In the genomic region with DNA sequence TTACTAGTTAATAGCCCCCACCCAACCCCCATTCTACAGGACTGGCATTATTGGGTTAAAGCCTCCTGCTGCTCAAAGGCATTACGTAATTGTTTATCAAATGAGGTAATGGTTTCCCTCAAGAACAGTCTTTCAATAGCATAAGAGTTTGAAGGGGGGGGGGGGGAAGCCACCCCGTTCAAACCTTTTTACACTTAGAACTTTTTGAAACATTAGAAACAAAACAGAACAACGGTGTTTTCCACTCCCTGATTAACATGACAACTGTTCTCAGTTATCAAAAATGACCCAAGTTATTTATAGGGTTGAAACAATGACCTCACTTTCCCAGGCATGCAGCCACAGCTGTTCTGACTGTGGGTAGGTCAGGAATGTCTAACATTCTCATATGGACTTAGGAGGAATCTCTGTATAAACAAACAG, we compare ENCODE assay signal across 12 mouse cellular contexts. TPM values are rescaled to one million over a fixed set of nuclear protein-coding genes. Genes with fewer than 3 reads are reported as not detected.
DNase-seq lines count a peak whose midpoint lies in the region; ATAC-seq lines count a peak whose summit lies in the region.
"Had no signal": no experiment of that assay in that cellular context is flagged by ENCODE, and none has a peak within 500 bp of the region (broad histone marks: within the 10 kb centered on the region; RNA-seq: fewer than 3 reads in every experiment).

No protein-coding gene starts in this region.

- no peak overlapping the region for H3K4me3 ChIP-seq in heart, embryonic 12.5 days
- H3K4me3 ChIP-seq in hindbrain, embryonic 11.5 days (ENCODE audit: low read depth, low read length) = no peak overlapping the region
- H3K4me3 ChIP-seq: liver, embryonic 13.5 days had no signal

- H3K9me3 ChIP-seq in heart, embryonic 12.5 days (replicated peaks) = no peaks in the 10 kb centered on the region
- H3K9me3 ChIP-seq in hindbrain, embryonic 11.5 days (ENCODE audit: control insufficient read depth, low read length) = no peaks in the 10 kb centered on the region
- H3K9me3 ChIP-seq: liver, embryonic 13.5 days had no signal

- WGBS in heart, embryonic 12.5 days = 14% methylated on average over 3 of the region's 3 CpGs
- 69% methylated on average over 3 of the region's 3 CpGs for WGBS in hindbrain, embryonic 11.5 days

- no peak overlapping the region for H3K9ac ChIP-seq in heart, embryonic 12.5 days
- H3K9ac ChIP-seq in hindbrain, embryonic 11.5 days (ENCODE audit: low read depth, low read length) = no peak overlapping the region
- H3K9ac ChIP-seq: liver, embryonic 13.5 days had no signal

- 0 out of 2 replicates have a peak overlapping the region, but pooled peaks have one; percentile 31 for H3K4me2 ChIP-seq in heart, embryonic 12.5 days
- H3K4me2 ChIP-seq in hindbrain, embryonic 11.5 days (replicated peaks; ENCODE audit: low read depth, low read length) = no peak overlapping the region
- H3K4me2 ChIP-seq: liver, embryonic 13.5 days had no signal

- DNase-seq in heart, adult 11 months = peak; percentile 96
- DNase-seq in heart, postnatal 25 days (ENCODE audit: low spot score) = no peak
- peak; percentile 66 for DNase-seq in NIH3T3 (ENCODE audit: low read depth)
- peak; percentile 68 for DNase-seq in lung, postnatal 10 days
- no peak for DNase-seq in frontal cortex, postnatal 25 days (ENCODE audit: low spot score in 2 of 2)
- no peak for DNase-seq in hindbrain, embryonic 11.5 days (ENCODE audit: low spot score)
- DNase-seq in frontal cortex, postnatal 14 days (ENCODE audit: low spot score in 2 of 2) = no peak
- DNase-seq: cerebellum, adult 8-10 months; liver, embryonic 13.5 days had no signal

- intact Hi-C loops in heart, postnatal 25 days (cut with DNase I) = loop anchor here (1.0 kb wide), 1 partner anchor 8 kb away; no protein-coding TSS in a partner anchor

- peak; percentile 26; the same call in 1 of the 2 replicates for ATAC-seq in heart, embryonic 12.5 days (ENCODE audit: insufficient number of reproducible peaks, low FRiP score)
- ATAC-seq in hindbrain, embryonic 11.5 days (ENCODE audit: low FRiP score) = no peak
- ATAC-seq: activated CD4-positive, CD25-positive, alpha-beta regulatory T cell, adult 4 months; CD4-positive, CD25-positive, alpha-beta regulatory T cell, adult 4 months had no signal

- H3K27me3 ChIP-seq in heart, embryonic 12.5 days (replicated peaks) = no peaks in the 10 kb centered on the region
- no peaks in the 10 kb centered on the region for H3K27me3 ChIP-seq in hindbrain, embryonic 11.5 days (ENCODE audit: control insufficient read depth, insufficient read depth, low read length)
- H3K27me3 ChIP-seq: liver, embryonic 13.5 days had no signal

- peak overlapping the region; percentile 91 for H3K27ac ChIP-seq in heart, embryonic 12.5 days (ENCODE audit: poor library complexity, severe bottlenecking)
- no peak overlapping the region for H3K27ac ChIP-seq in hindbrain, embryonic 11.5 days (ENCODE audit: low read depth, low read length)

- peaks cover 53% of the 10 kb centered on the region for H3K36me3 ChIP-seq in heart, embryonic 12.5 days
- peaks cover 4% of the 10 kb centered on the region; the same call in 1 of the 2 replicates for H3K36me3 ChIP-seq in hindbrain, embryonic 11.5 days (ENCODE audit: control insufficient read depth, insufficient read depth, low read length)

- H3K4me1 ChIP-seq in heart, embryonic 12.5 days (replicated peaks) = peaks cover 79% of the 10 kb centered on the region
- H3K4me1 ChIP-seq in hindbrain, embryonic 11.5 days (replicated peaks; ENCODE audit: control insufficient read depth, insufficient read depth, low read length) = peaks cover 4% of the 10 kb centered on the region

RNA-seq across cellular contexts. Expression of a gene that starts 9.0 kb away (rescaled TPM):
- 1,000 to 10,000 TPM; 1,192 to 1,218 TPM for total RNA-seq in heart, postnatal 25 days (2021)
- 229 and 241 TPM in 2 replicates for polyA plus RNA-seq in heart, embryonic 12.5 days (2016; fragmentation: Nextera tagmentation; extraction: Ambion mirVana)
- polyA plus RNA-seq in hindbrain, embryonic 11.5 days (2014; fragmentation: Nextera tagmentation; extraction: Ambion mirVana) = 2.0 and 2.8 TPM in 2 replicates

RNA-seq across cellular contexts. Expression of a gene that starts 9.3 kb away (rescaled TPM):
- 100 to 1,000 TPM; 944 to 988 TPM for total RNA-seq in heart, postnatal 25 days (2021)
- polyA plus RNA-seq in heart, embryonic 12.5 days (2016; fragmentation: Nextera tagmentation; extraction: Ambion mirVana) = 832 and 883 TPM in 2 replicates
- polyA plus RNA-seq in hindbrain, embryonic 11.5 days (2014; fragmentation: Nextera tagmentation; extraction: Ambion mirVana) = 448 and 472 TPM in 2 replicates

Comparison
In these comparisons a context has a peak if more than half of its experiments do, and no peak if none do; other contexts are left out.
1. DNase-seq: peak in heart, adult 11 months (single experiment), NIH3T3 (single experiment) and lung, postnatal 10 days (single experiment); none in heart, postnatal 25 days (single experiment), frontal cortex, postnatal 25 days (0 of 2), hindbrain, embryonic 11.5 days (single experiment) and frontal cortex, postnatal 14 days (0 of 2).
2. RNA of a gene that starts 9.0 kb away (polyA plus RNA-seq): 229 to 241 TPM in heart, embryonic 12.5 days; 2.0 to 2.8 TPM in hindbrain, embryonic 11.5 days; every median in the first group is over 10 times any median in the second.